Mouse (Mus musculus): Measurements from ENCODE around the gene Uhrf1.

DNA sequence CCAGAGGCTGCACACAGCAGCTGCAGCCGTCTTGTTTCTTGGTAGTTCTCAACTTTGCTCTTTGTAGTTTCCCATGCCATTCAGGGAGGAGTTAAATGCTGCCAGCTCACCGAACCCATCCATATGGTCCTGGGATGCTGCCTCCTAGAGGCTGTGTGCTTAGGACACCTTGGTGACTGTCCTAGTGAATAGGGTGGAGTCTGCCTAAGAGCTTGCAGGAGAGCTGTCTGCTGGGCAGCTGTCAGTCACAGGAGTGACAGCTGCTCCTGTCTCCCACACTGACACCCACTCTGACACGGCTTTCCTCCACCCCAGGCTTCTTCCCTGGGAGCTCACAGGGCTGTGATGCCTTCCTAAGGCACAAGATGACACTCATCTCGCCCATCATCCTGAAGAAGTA is 69.0 kb downstream of the Uhrf1 start:
- TF ChIP-seq MYOG (IDR thresholded peaks at IDR 0.05; ENCODE audit: control insufficient read depth in 1 of 3, insufficient read depth in 1 of 3, insufficient read length in 2 of 3, low read depth in 2 of 3) (peak in 2 of 3 experiments; percentile 5 to 45), E2F4 (IDR thresholded peaks at IDR 0.05; ENCODE audit: insufficient read depth) (no peak), POLR2A (IDR thresholded peaks at IDR 0.05; ENCODE audit: insufficient read length, low read depth) (no peak), TCF12 (IDR thresholded peaks at IDR 0.05; ENCODE audit: insufficient read depth, poor library complexity, severe bottlenecking) (no peak), MAX (IDR thresholded peaks at IDR 0.05; ENCODE audit: low read depth) (no peak), MYOD1 (IDR thresholded peaks at IDR 0.05; ENCODE audit: control insufficient read depth in 1 of 3, insufficient read length in 2 of 3, low read depth in 2 of 3) (peak; percentile 31 to 98 (median 83))
